Mouse (Mus musculus) liver, embryonic 11.5 days (tissue): ENCODE results near the gene Clip2. TPM values are rescaled to one million over a fixed set of nuclear protein-coding genes. Genes with fewer than 3 reads are reported as not detected.
"Not testable (repeated sequence)": the region's sequence is repeated elsewhere in the genome, so short reads cannot be mapped to it uniquely, and the experiment has no call there.

Experiments used
- ATAC-seq: fragments of 200-750 bp; cut with Nextera tagmentation; replicated peaks from 2 replicates; pipeline ENCODE4 v1.8.0; 2017; ENCODE audit warnings: moderate number of reproducible peaks, mild to moderate bottlenecking, moderate TSS enrichment, moderate library complexity; ENCODE audit not compliant: low FRiP score
- DNase-seq: peaks from one replicate; pipeline ENCODE4 v3.0.0-alpha.2; 2017; ENCODE audit warnings: low spot score
- H3K27ac ChIP-seq: fragments of 300-500 bp; sonication (generic); 2 replicates; pipeline ENCODE4 v1.5.1; 2014; ENCODE audit warnings: mild to moderate bottlenecking, low read depth, low read length, control low read depth
- H3K27me3 ChIP-seq: fragments of 300-500 bp; sonication (generic); replicated peaks from 2 replicates; pipeline ENCODE4 v1.6.1; 2014; ENCODE audit warnings: low read length, mixed read lengths; ENCODE audit not compliant: control insufficient read depth, insufficient read depth
- H3K36me3 ChIP-seq: fragments of 300-500 bp; sonication (generic); 2 replicates; pipeline ENCODE4 v1.6.1; 2014; ENCODE audit warnings: mild to moderate bottlenecking, low read length, moderate library complexity, mixed read lengths; ENCODE audit not compliant: control insufficient read depth, insufficient read depth
- H3K4me1 ChIP-seq: fragments of 300-500 bp; sonication (generic); replicated peaks from 2 replicates; pipeline ENCODE4 v1.6.1; 2014; ENCODE audit warnings: low read length, mixed read lengths; ENCODE audit not compliant: control insufficient read depth, insufficient read depth
- H3K4me2 ChIP-seq: fragments of 300-500 bp; sonication (generic); 2 replicates; pipeline ENCODE4 v1.6.1; 2014; ENCODE audit warnings: mild to moderate bottlenecking, control low read depth, moderate library complexity
- H3K4me3 ChIP-seq: fragments of 300-500 bp; sonication (generic); 2 replicates; pipeline ENCODE4 v1.5.1; 2014; ENCODE audit warnings: low read depth, low read length, control low read depth
- H3K9ac ChIP-seq: fragments of 300-500 bp; sonication (generic); 2 replicates; pipeline ENCODE4 v1.6.1; 2014; ENCODE audit warnings: low read depth, low read length, control low read depth
- H3K9me3 ChIP-seq: fragments of 300-500 bp; sonication (generic); 2 replicates; pipeline ENCODE4 v1.6.1; 2016; ENCODE audit warnings: low read length, inconsistent platforms, mixed read lengths; ENCODE audit not compliant: control insufficient read depth
- WGBS: fragments of 180-500 bp; shearing (Covaris S2); extraction: QIAGEN DNeasy Blood & Tissue Kit; methylation state at CpG from one replicate; pipeline ENCODE4 v1.1.7; 2014; 5-methylcytosine and 5-hydroxymethylcytosine counted together
- polyA plus RNA-seq: library from polyadenylated mRNA; unstranded; fragments of >200 nt; fragmentation: Nextera tagmentation; extraction: Ambion mirVana; gene quantifications from 2 replicates; pipeline ENCODE4 v1.2.1, GENCODE M21; 2014

The Clip2 gene
- polyA plus RNA-seq, 1 experiment from 2014 or later, result 1.7 TPM

GRCm38 (mm10) chr5:134454421-134454820, 97.8 kb downstream of the Clip2 start:
- Histone ChIP-seq H3K27me3 (no peaks in the 10 kb centered on the region), H3K4me1 (peaks cover 5% of the 10 kb centered on the region), H3K4me2 (peak overlapping the region; percentile 82), H3K9me3 (no peaks in the 10 kb centered on the region), H3K36me3 (peaks cover 5% of the 10 kb centered on the region; the same call in 1 of the 2 replicates), H3K27ac (no peak overlapping the region), H3K9ac (0 out of 2 replicates have a peak overlapping the region, but pooled peaks have one; percentile 72), H3K4me3 (peak overlapping the region; percentile 66; the same call in 1 of the 2 replicates)
- WGBS, result 71% methylated on average over 9 of the region's 9 CpGs
- DNase-seq (no peak), ATAC-seq (no peak)

DNA sequence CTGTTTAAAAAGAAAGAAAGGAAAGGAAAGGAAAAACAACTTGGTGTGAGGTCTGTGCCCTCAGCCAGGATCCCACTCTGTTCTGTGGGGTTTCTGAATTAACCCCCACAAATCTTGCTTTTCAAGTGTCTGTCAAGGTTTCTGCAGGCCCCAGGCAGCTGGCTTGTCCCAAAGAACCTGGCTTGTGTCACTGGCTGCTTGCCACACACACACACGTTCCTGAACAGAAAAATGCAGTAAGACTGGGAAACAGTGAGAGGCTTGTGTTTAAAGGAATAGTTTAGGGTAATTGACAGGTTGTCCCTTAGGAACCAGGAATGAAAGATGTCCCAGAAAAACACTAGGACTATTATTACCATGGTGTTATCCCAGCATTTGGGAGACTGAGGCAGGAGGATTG, 98.7 kb downstream of the Clip2 start:
- DNase-seq (no peak), ATAC-seq (no peak)
- no peak overlapping the region for H3K4me2 ChIP-seq
- 73% methylated on average over 1 of the region's 1 CpGs for WGBS
- H3K4me3 ChIP-seq, result no peak overlapping the region
- H3K36me3 ChIP-seq, result peaks cover 5% of the 10 kb centered on the region; the same call in 1 of the 2 replicates
- peaks cover 5% of the 10 kb centered on the region for H3K4me1 ChIP-seq
- H3K9ac ChIP-seq, result no peak overlapping the region
- H3K27me3 ChIP-seq, result no peaks in the 10 kb centered on the region
- no peak overlapping the region for H3K27ac ChIP-seq
- H3K9me3 ChIP-seq, result no peaks in the 10 kb centered on the region

GRCm38 (mm10) chr5:134446755-134447154, 105.5 kb downstream of the Clip2 start:
- H3K4me2 ChIP-seq, H3K27ac ChIP-seq, ATAC-seq, H3K36me3 ChIP-seq, H3K9ac ChIP-seq, H3K27me3 ChIP-seq, DNase-seq, H3K4me1 ChIP-seq, H3K9me3 ChIP-seq, H3K4me3 ChIP-seq: not testable (repeated sequence)
- WGBS, result 89% methylated on average over 4 of the region's 4 CpGs

DNA sequence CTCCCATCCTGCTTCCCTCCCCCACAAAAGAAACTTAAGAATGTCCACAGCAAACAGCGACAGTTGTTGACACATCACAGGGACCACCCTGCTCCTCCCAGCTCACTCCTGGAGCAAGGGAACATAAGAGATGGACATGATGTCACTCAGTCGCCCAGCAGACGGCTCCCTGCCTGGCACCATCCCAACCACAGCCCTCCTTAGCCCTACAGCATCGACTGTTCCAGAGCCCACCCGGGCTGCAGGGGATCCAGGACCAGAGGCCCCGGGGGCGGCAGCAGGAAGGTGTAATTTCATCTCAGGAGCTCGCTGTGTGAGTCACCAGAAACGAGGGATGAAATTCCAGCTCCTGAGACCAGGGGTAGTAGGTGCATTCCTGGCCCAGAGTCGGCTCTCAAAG, 106.3 kb downstream of the Clip2 start:
- no peak overlapping the region for H3K27ac ChIP-seq
- H3K36me3 ChIP-seq, result peaks cover 10% of the 10 kb centered on the region; the same call in 1 of the 2 replicates
- H3K4me1 ChIP-seq, result peaks cover 7% of the 10 kb centered on the region; the same call in 1 of the 2 replicates
- no peak for ATAC-seq
- no peaks in the 10 kb centered on the region for H3K27me3 ChIP-seq
- no peak for DNase-seq
- 55% methylated on average over 10 of the region's 10 CpGs for WGBS
- no peak overlapping the region for H3K4me3 ChIP-seq
- no peak overlapping the region for H3K9ac ChIP-seq
- no peak overlapping the region for H3K4me2 ChIP-seq
- peaks cover 2% of the 10 kb centered on the region; the same call in 1 of the 2 replicates for H3K9me3 ChIP-seq

GRCm38 (mm10) chr5:134445208-134445831, 106.9 kb downstream of the Clip2 start:
- Histone ChIP-seq H3K27ac (no peak overlapping the region), H3K36me3 (peaks cover 10% of the 10 kb centered on the region; the same call in 1 of the 2 replicates), H3K27me3 (no peaks in the 10 kb centered on the region), H3K4me3 (no peak overlapping the region), H3K4me2 (no peak overlapping the region), H3K9ac (no peak overlapping the region), H3K9me3 (peaks cover 2% of the 10 kb centered on the region; the same call in 1 of the 2 replicates), H3K4me1 (peaks cover 7% of the 10 kb centered on the region; the same call in 1 of the 2 replicates)
- ATAC-seq (no peak), DNase-seq (no peak)
- WGBS, result 51% methylated on average over 10 of the region's 10 CpGs

DNA sequence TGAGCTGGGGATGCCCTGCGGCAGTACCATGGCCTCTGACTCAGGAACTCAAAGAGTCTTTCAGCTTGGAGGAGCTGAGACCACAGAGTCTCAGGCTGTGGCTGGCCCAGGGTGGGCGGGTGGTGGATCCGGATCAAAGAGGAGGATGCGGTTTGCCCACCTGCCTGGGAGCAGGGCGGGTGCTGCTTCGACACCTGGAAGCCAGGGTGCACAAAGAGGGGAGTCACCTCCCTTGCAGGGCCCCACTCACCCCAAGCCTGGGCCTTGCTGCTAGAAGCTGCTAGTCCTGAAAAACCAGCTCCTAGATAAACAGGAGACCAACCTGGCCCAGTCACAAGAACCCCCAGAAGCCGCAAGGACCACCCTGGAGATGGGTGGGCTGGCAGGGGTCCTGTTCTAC, 107.8 kb downstream of the Clip2 start:
- DNase-seq (no peak), ATAC-seq (no peak)
- H3K27ac ChIP-seq, result no peak overlapping the region
- H3K4me3 ChIP-seq, result no peak overlapping the region
- 92% methylated on average over 7 of the region's 7 CpGs for WGBS
- H3K4me2 ChIP-seq, result no peak overlapping the region
- H3K9me3 ChIP-seq, result peaks cover 2% of the 10 kb centered on the region; the same call in 1 of the 2 replicates
- peaks cover 12% of the 10 kb centered on the region; the same call in 1 of the 2 replicates for H3K36me3 ChIP-seq
- H3K27me3 ChIP-seq, result no peaks in the 10 kb centered on the region
- H3K9ac ChIP-seq, result no peak overlapping the region
- peaks cover 7% of the 10 kb centered on the region; the same call in 1 of the 2 replicates for H3K4me1 ChIP-seq

DNA sequence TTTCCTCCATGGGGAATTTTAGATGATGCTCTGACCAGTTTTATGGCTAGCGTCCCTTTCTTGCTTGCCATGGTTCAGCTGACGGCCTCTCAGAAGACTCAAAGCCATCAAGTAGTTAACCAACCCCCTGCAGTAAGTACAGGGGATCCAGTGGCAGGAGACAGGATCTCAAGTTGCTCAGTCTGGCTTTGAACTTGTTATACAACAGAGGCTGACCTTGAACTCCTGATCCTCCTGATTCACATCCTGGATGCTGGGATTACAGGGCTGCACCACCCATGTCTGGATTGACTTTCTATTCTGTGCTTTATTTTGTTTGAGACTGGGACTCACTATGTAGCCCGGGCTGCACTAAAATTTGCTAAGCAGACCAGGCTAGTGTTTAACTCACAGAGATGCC, 110.2 kb downstream of the Clip2 start:
- Histone ChIP-seq H3K9me3 (peaks cover 2% of the 10 kb centered on the region; the same call in 1 of the 2 replicates), H3K36me3 (peaks cover 8% of the 10 kb centered on the region; the same call in 1 of the 2 replicates), H3K4me1 (peaks cover 7% of the 10 kb centered on the region; the same call in 1 of the 2 replicates), H3K27me3 (no peaks in the 10 kb centered on the region), H3K4me3 (no peak overlapping the region), H3K4me2 (no peak overlapping the region), H3K27ac (no peak overlapping the region), H3K9ac (no peak overlapping the region)
- WGBS, result 88% methylated on average over 3 of the region's 3 CpGs
- DNase-seq (no peak), ATAC-seq (no peak)

GRCm38 (mm10) chr5:134441105-134441504, 111.1 kb downstream of the Clip2 start:
- no peaks in the 10 kb centered on the region for H3K27me3 ChIP-seq
- WGBS, result 77% methylated on average over 3 of the region's 3 CpGs
- DNase-seq (no peak), ATAC-seq (no peak)
- H3K36me3 ChIP-seq, result peaks cover 8% of the 10 kb centered on the region; the same call in 1 of the 2 replicates
- H3K27ac ChIP-seq, result no peak overlapping the region
- H3K4me1 ChIP-seq, result peaks cover 5% of the 10 kb centered on the region; the same call in 1 of the 2 replicates
- H3K4me3 ChIP-seq, result no peak overlapping the region
- H3K9me3 ChIP-seq, result peaks cover 2% of the 10 kb centered on the region; the same call in 1 of the 2 replicates
- no peak overlapping the region for H3K4me2 ChIP-seq
- no peak overlapping the region for H3K9ac ChIP-seq

DNA sequence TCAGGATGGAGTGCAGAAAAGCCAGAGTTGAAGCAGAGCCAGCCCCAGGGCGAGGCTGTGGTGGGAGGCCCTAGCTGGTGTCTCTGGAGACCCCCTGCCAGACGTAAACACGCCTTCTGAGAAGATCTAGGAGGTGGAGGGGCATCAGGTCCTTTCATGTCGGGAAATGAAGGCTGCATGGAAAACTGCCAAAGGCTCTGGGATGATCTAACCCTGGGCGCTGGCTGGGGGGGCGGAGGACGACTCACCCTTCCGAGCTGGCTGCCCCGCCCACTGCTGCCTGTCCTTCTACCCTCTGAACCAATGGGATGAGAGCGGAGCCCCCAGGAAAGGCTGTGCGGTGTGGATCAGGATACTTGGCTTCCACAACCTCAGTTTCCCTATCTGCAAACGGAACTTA, 112.1 kb downstream of the Clip2 start:
- H3K4me2 ChIP-seq, result no peak overlapping the region
- no peak overlapping the region for H3K9ac ChIP-seq
- H3K4me1 ChIP-seq, result peaks cover 4% of the 10 kb centered on the region; the same call in 1 of the 2 replicates
- H3K27ac ChIP-seq, result no peak overlapping the region
- H3K9me3 ChIP-seq, result peaks cover 2% of the 10 kb centered on the region; the same call in 1 of the 2 replicates
- ATAC-seq (no peak), DNase-seq (no peak)
- no peaks in the 10 kb centered on the region for H3K27me3 ChIP-seq
- no peak overlapping the region for H3K4me3 ChIP-seq
- WGBS, result 80% methylated on average over 12 of the region's 12 CpGs
- H3K36me3 ChIP-seq, result peaks cover 8% of the 10 kb centered on the region; the same call in 1 of the 2 replicates
